Mouse (Mus musculus): Measurements from ENCODE around the gene Gmeb2. TPM values are rescaled to one million over a fixed set of nuclear protein-coding genes. Genes with fewer than 3 reads are reported as not detected.
"Not testable (repeated sequence)": the region's sequence is repeated elsewhere in the genome, so short reads cannot be mapped to it uniquely, and the experiment has no call there.

Gmeb2 gene
- polyA plus RNA-seq (2015; fragmentation: Nextera tagmentation; extraction: Ambion mirVana), result 15.9 and 16.9 TPM in 2 replicates

DNA sequence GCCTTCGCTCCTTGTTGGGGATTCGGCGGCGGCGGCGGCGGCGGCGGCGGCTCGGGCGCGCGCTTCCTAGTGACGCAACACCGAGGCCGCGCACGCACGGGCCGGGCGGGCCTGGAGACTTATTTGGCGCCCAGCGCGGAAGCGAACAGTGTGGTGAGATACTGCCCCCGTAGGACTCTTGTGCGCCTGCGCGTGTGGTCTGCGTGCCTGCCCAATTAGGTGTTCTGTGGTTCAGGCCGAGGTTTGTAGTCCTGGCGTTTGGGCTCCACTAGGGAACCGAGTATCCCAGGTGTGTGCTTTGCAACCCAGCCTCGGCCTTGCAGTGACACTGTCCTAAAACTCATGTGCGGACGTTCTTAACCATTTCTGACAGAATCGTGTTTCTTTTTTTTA is at the start of gene Gmeb2:
Gene Gmeb2, minus strand, starts transcription at position 78 of the 393 bp plus-strand sequence.
- H3K27me3 ChIP-seq, H3K9me3 ChIP-seq: not testable (repeated sequence)
- under 1% methylated on average over 24 of the region's 38 CpGs for WGBS
- H3K4me2 ChIP-seq, result peak within 1 kb of the TSS; percentile 65
- H3K36me3 ChIP-seq, result peaks cover 16% of the 10 kb centered on the region
- ATAC-seq (ENCODE audit: insufficient number of reproducible peaks, insufficient read depth, low FRiP score, low TSS enrichment, low read depth), result peak; percentile 93
- peak within 1 kb of the TSS; percentile 92 for H3K9ac ChIP-seq
- H3K27ac ChIP-seq, result peak within 1 kb of the TSS; percentile 96
- H3K4me3 ChIP-seq, result peak within 1 kb of the TSS; percentile 64
- peaks cover 14% of the 10 kb centered on the region for H3K4me1 ChIP-seq

DNA sequence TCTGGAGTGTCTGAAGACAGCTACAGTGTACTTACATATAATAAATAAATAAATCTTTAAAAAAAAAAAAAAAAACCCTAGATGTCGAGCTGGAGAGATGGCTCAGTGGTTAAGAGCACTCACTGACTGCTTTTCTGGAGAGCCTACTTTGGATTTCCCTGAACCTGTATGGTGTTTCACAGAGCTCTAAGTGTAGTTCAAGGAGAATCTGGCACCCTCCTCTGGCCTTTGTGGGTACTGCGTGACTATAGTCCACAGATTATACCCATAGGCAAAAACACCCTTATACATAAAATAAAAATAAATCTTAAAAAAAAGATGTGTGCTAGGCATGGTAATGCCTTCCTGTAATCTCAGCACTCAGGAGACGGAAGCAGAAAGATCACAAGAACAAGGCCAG is 46.2 kb upstream of the Gmeb2 start:
- 70% methylated on average over 3 of the region's 3 CpGs for WGBS
- H3K9me3 ChIP-seq, result no peaks in the 10 kb centered on the region
- peaks cover 79% of the 10 kb centered on the region for H3K36me3 ChIP-seq
- H3K4me1 ChIP-seq, result no peaks in the 10 kb centered on the region
- no peak overlapping the region for H3K4me3 ChIP-seq
- H3K27ac ChIP-seq, result no peak overlapping the region
- H3K9ac ChIP-seq, result no peak overlapping the region
- no peaks in the 10 kb centered on the region for H3K27me3 ChIP-seq
- no peak overlapping the region for H3K4me2 ChIP-seq
- ATAC-seq (ENCODE audit: insufficient number of reproducible peaks, insufficient read depth, low FRiP score, low TSS enrichment, low read depth), result no peak

DNA sequence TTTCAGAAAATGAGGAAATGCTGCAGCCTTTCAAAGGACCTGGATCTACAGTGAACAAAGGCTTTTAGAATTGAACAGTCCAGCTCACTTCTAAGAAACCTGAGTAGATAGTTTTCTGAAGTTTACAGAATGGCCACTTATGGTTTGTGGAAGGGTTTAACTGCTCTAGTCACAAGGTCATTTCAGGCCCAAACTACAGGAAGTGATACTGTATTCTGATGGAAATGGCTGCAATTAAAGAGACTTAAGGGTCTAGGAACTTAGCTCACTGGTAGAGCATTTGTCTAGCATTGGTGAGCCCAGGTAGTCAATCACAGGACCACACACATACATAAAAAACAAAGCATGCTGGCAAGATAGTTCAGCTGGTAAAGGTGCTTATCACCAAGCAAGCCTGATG is 44.7 kb upstream of the Gmeb2 start:
- ATAC-seq (ENCODE audit: insufficient number of reproducible peaks, insufficient read depth, low FRiP score, low TSS enrichment, low read depth), result no peak
- H3K4me3 ChIP-seq, result no peak overlapping the region
- H3K4me2 ChIP-seq, result no peak overlapping the region
- H3K4me1 ChIP-seq, result no peaks in the 10 kb centered on the region
- H3K9ac ChIP-seq, result no peak overlapping the region
- no peaks in the 10 kb centered on the region for H3K27me3 ChIP-seq
- H3K27ac ChIP-seq, result no peak overlapping the region
- H3K9me3 ChIP-seq, result no peaks in the 10 kb centered on the region
- H3K36me3 ChIP-seq, result peaks cover 83% of the 10 kb centered on the region

DNA sequence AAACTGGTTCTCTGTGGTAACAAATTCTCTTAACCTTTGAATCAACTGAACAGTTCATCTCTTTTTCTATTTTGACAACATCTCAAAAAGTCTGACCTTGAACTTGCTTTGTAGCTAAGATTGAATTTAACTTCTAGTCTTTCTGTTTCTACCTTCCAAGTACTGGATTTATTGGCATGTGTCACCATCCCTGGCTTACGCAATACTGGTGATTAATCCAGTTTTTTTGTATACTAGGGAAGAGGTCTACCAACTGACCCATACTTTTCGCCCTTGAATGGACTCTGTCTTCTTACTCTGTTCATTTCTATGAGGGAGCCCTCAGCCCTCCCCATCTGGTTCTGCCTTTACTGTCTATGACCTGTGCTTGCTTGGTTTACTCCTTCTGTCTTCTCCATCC is 38.3 kb upstream of the Gmeb2 start:
- no peak overlapping the region for H3K9ac ChIP-seq
- no peak overlapping the region for H3K27ac ChIP-seq
- ATAC-seq (ENCODE audit: insufficient number of reproducible peaks, insufficient read depth, low FRiP score, low TSS enrichment, low read depth), result no peak
- no peaks in the 10 kb centered on the region for H3K9me3 ChIP-seq
- no peaks in the 10 kb centered on the region for H3K4me1 ChIP-seq
- H3K4me2 ChIP-seq, result no peak overlapping the region
- no peaks in the 10 kb centered on the region for H3K27me3 ChIP-seq
- H3K36me3 ChIP-seq, result peaks cover 88% of the 10 kb centered on the region
- H3K4me3 ChIP-seq, result no peak overlapping the region
- WGBS, result 76% methylated on average over 2 of the region's 2 CpGs

DNA sequence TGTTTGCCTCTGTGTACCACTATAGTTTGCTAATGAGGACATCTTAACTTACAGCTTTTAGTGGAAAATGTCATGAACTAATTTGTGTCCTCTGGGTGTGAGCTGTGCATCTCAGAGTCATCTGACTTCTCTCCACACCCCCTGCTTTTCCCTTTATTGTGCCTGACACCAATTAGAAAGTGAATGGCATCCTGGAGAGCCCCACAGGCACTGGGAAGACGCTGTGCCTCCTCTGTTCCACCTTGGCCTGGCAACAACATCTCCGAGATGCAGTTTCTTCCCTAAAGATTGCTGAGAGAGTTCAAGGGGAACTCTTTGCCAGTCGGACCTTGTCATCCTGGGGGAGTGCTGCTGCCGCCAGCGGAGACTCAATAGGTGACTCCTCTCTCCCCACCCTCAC is 34.3 kb upstream of the Gmeb2 start:
- Histone ChIP-seq H3K4me1 (peaks cover 8% of the 10 kb centered on the region), H3K27me3 (peaks cover 5% of the 10 kb centered on the region; the same call in 1 of the 2 replicates), H3K4me2 (no peak overlapping the region), H3K9ac (no peak overlapping the region), H3K9me3 (no peaks in the 10 kb centered on the region), H3K27ac (no peak overlapping the region), H3K4me3 (no peak overlapping the region), H3K36me3 (peaks cover 49% of the 10 kb centered on the region)
- ATAC-seq (ENCODE audit: insufficient number of reproducible peaks, insufficient read depth, low FRiP score, low TSS enrichment, low read depth), result no peak
- 65% methylated on average over 5 of the region's 5 CpGs for WGBS

DNA sequence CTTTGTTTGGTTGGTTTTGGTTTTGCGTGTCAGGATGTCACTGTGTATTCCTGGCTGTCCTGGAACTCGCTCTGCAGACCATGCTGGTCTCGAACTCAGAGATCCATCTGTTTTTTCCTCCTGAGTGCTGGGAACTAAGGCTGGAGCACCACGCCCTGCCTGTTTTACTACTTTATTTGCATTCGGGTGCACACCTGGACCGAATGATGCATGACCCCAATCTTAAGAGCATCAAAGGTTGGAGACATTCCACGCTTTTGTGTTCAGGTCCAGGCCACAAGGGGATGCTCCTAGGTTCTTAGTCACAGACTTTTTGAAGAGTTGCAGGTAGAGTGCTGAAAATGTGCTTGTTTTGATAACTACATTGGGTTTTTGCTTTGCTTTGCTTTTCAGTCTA is 32.3 kb upstream of the Gmeb2 start:
- WGBS, result 11% methylated on average over 7 of the region's 7 CpGs
- peak overlapping the region; percentile 57; the same call in 1 of the 2 replicates for H3K27ac ChIP-seq
- no peaks in the 10 kb centered on the region for H3K9me3 ChIP-seq
- no peak for ATAC-seq (ENCODE audit: insufficient number of reproducible peaks, insufficient read depth, low FRiP score, low TSS enrichment, low read depth)
- peak overlapping the region; percentile 77 for H3K9ac ChIP-seq
- H3K36me3 ChIP-seq, result peaks cover 32% of the 10 kb centered on the region
- peak overlapping the region; percentile 82 for H3K4me2 ChIP-seq
- peaks cover 21% of the 10 kb centered on the region for H3K27me3 ChIP-seq
- peaks cover 8% of the 10 kb centered on the region for H3K4me1 ChIP-seq
- H3K4me3 ChIP-seq, result peak overlapping the region; percentile 65

DNA sequence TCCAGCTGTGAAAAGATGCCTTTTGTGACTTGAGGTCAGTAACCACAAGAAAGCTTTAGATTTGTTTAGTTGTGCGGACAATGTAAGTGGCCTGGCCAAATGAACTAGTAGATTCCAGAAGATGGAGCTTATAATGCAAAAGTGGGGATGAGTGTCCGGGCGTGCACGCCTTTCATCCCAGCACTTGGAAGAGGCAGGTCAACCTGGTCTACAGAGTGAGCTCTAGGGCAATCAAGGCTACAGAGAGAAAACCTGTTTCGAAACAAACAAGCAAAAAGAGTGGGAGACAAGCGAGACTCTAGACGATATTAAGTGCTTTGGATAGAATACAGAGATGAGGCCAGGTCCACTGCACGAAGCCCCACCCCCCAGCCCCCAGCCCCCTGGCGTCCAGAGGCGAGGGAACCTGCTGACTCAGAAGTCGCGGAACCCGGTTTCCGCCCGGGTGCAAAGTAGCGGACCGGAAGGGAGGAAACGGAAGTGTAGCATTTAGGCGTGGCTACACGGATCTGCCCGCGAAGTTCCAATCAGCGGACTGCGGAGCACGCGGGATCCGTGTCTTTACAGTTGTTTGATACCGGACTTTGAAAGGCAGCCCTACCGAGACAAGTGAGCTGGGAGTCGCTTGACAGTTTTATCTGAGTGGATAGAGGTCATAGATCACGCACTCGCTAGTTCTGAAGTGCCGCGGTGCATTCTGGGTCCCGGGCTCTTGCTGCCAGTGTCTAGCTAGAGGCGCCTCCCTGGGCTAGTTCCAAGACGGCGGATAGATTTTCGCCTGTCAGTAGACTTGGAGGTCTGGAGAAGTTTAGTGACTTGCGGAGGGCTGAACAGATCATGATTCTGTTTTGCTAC is 31.6 kb upstream of the Gmeb2 start, which contains the start of gene Rtel1:
Gene Rtel1, plus strand, starts transcription at position 492 of the 855 bp plus-strand sequence.
- Histone ChIP-seq H3K27ac (peak within 1 kb of the TSS; percentile 57; the same call in 1 of the 2 replicates), H3K9me3 (no peaks in the 10 kb centered on the region), H3K36me3 (peaks cover 26% of the 10 kb centered on the region), H3K4me1 (peaks cover 8% of the 10 kb centered on the region), H3K9ac (peak within 1 kb of the TSS; percentile 77), H3K4me3 (peak within 1 kb of the TSS; percentile 65), H3K27me3 (peaks cover 28% of the 10 kb centered on the region), H3K4me2 (peak within 1 kb of the TSS; percentile 82)
- WGBS, result 7% methylated on average over 40 of the region's 40 CpGs
- ATAC-seq (ENCODE audit: insufficient number of reproducible peaks, insufficient read depth, low FRiP score, low TSS enrichment, low read depth), result peak; percentile 84; the same call in 1 of the 2 replicates

DNA sequence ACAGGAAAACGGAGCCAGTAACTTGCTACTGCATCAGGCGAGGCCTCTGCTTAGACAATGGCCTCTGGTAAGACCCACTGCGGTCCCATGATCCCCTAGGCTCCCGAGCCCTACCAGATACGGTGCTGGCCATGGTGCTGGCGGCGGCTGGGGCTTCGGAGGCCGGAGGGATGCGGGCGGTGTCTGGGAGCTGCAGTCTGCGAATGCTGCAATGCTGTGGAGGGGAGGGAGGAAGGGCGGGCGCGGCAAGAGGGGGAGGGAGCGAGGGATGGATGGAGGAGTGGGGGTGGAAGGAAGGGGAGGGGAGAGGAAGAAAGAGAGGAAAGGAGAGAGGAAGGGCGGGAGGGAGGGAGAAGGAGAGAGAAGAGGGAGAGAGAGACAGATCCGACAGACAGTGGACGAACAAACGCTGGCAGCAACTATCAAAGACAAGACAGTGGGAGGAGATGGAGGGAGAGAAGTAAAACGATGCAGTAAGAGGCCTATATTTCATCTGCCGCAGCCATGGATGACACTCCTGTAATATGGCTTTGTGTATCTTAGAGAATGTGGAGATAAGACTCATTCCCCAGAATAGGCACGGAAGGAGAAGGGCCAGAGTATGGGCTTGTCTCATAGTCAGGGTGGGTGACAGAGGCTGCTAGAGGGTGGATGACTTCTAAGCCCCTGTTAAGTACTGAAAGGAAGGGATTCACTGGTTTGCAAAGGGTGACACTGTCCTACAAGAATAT is 26.4 kb upstream of the Gmeb2 start, which contains the start of gene Stmn3:
Gene Stmn3, minus strand, starts transcription at position 421 of the 731 bp plus-strand sequence.
- 4% methylated on average over 23 of the region's 23 CpGs for WGBS
- Histone ChIP-seq H3K27me3 (peaks cover 67% of the 10 kb centered on the region), H3K4me3 (peak within 1 kb of the TSS; percentile 33), H3K4me2 (peak within 1 kb of the TSS; percentile 52), H3K9me3 (no peaks in the 10 kb centered on the region), H3K27ac (no peak within 1 kb of the TSS), H3K9ac (0 out of 2 replicates have a peak within 1 kb of the TSS, but pooled peaks have one; percentile 46), H3K36me3 (no peaks in the 10 kb centered on the region), H3K4me1 (peaks cover 9% of the 10 kb centered on the region)
- 0 out of 2 replicates have a peak, but pooled peaks have one; percentile 26 for ATAC-seq (ENCODE audit: insufficient number of reproducible peaks, insufficient read depth, low FRiP score, low TSS enrichment, low read depth)

DNA sequence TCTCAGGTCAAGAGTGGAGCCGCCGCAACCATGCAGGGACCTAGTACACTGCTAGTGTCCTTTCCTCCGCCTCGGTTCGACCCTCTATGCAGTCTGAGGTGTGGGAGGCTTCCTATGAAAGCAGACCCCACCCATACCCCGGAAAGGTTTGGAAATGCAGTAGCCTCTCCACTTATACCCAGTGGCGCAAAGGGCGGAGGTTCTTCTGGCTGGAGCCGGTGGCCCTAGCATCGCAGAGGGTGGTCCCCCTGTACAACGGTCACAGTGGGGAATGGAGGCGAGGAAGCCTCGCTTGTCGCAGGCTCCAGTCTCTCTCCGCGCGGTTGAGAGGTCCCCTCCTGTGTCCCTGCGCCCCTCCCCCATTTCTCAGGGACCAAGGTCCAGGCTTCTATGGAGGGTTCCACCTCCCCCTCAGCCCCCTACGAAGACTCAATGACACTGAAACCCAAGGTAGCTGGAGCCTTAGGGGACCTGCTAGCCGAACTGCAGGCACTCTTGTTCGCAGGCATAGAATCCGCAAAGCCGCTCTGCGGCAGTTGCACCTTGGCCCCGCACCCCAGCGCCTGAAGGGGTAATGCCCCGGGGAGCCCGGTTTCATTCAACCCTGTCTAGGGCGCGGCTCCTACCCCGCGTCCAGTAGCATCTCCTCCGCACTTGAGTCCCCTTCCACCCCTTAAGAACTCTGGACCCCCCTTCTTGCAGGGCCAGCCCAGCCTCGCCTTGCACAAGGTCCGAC is 25.7 kb upstream of the Gmeb2 start:
- no peak overlapping the region for H3K27ac ChIP-seq
- 0 out of 2 replicates have a peak, but pooled peaks have one; percentile 26 for ATAC-seq (ENCODE audit: insufficient number of reproducible peaks, insufficient read depth, low FRiP score, low TSS enrichment, low read depth)

DNA sequence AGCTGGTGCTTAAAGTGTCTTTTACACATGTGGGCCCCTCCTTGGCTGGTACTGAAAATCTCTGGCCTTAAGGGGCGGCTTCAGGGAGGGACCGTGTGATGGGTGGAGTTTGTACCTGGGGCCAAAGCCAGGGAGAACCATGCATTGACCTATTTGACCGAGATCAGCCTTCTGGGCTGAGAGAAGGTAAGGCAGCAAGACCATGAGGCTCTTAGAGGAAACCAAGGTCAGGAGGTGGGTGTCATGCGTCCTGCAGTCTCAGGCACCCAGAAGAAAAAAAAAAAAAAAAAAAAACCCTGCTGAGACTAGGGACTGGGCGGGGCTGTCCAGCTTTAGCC is 25.1 kb upstream of the Gmeb2 start:
- Histone ChIP-seq H3K9ac (no peak overlapping the region), H3K27ac (no peak overlapping the region), H3K9me3 (no peaks in the 10 kb centered on the region), H3K27me3 (peaks cover 72% of the 10 kb centered on the region), H3K4me2 (no peak overlapping the region), H3K4me1 (peaks cover 9% of the 10 kb centered on the region), H3K36me3 (no peaks in the 10 kb centered on the region), H3K4me3 (0 out of 2 replicates have a peak overlapping the region, but pooled peaks have one; percentile 33)
- WGBS, result 11% methylated on average over 5 of the region's 5 CpGs
- no peak for ATAC-seq (ENCODE audit: insufficient number of reproducible peaks, insufficient read depth, low FRiP score, low TSS enrichment, low read depth)

More for the DNA sequence above, 25.7 kb upstream of the Gmeb2 start:
- Histone ChIP-seq H3K4me2 (peak overlapping the region; percentile 52), H3K27me3 (peaks cover 71% of the 10 kb centered on the region), H3K9me3 (no peaks in the 10 kb centered on the region), H3K4me1 (peaks cover 9% of the 10 kb centered on the region), H3K36me3 (no peaks in the 10 kb centered on the region), H3K4me3 (peak overlapping the region; percentile 33), H3K9ac (0 out of 2 replicates have a peak overlapping the region, but pooled peaks have one; percentile 46)
- WGBS, result 3% methylated on average over 35 of the region's 35 CpGs

DNA sequence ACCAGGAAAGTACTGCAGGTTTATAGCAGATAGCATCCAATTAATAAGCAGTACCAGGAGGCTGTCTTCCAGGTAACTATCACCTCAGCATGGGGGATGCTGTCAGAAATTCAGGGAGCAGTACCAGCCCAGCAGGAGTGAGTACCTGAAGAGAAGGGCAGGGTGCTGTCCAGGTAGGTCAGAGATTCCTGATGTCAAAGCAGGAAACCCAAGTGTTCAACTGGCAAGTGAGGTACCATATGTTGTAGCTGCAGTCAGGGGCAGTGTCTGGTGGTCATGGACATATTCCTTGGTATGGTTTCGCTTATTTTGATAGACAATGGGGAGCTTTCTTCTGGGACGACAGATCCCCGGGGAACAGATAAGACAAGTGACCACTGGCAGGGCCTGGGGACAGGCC is 24.6 kb upstream of the Gmeb2 start:
- Histone ChIP-seq H3K36me3 (no peaks in the 10 kb centered on the region), H3K27me3 (peaks cover 78% of the 10 kb centered on the region), H3K9ac (no peak overlapping the region), H3K4me2 (no peak overlapping the region), H3K4me3 (no peak overlapping the region), H3K9me3 (no peaks in the 10 kb centered on the region), H3K27ac (no peak overlapping the region), H3K4me1 (peaks cover 9% of the 10 kb centered on the region)
- WGBS, result 56% methylated on average over 3 of the region's 3 CpGs
- ATAC-seq (ENCODE audit: insufficient number of reproducible peaks, insufficient read depth, low FRiP score, low TSS enrichment, low read depth), result no peak

All from embryonic facial prominence, embryonic 13.5 days (tissue).